Mouse (Mus musculus): Measurements from ENCODE around the gene Zfp775. TPM values are rescaled to one million over a fixed set of nuclear protein-coding genes. Genes with fewer than 3 reads are reported as not detected.

The Zfp775 gene
- polyA plus RNA-seq, 1 experiment from 2014 or later: 6.6 TPM

GRCm38 (mm10) chr6:48568036-48568984 lies 33.6 kb upstream of the Zfp775 start:
- ATAC-seq (ENCODE audit: low FRiP score, low TSS enrichment): peak; percentile 47; the same call in 1 of the 2 replicates
- Histone ChIP-seq H3K9me3 (ENCODE audit: control insufficient read depth, low read length) (no peaks in the 10 kb centered on the region), H3K4me1 (ENCODE audit: control insufficient read depth, insufficient read depth, low read length) (peaks cover 29% of the 10 kb centered on the region; the same call in 1 of the 2 replicates), H3K36me3 (ENCODE audit: control insufficient read depth, insufficient read depth, low read length) (no peaks in the 10 kb centered on the region), H3K27ac (ENCODE audit: low read depth, low read length) (peak overlapping the region; percentile 51; the same call in 1 of the 2 replicates), H3K4me3 (ENCODE audit: low read length) (no peak overlapping the region), H3K9ac (ENCODE audit: low read depth, low read length) (no peak overlapping the region), H3K27me3 (ENCODE audit: control insufficient read depth, insufficient read depth, low read length) (no peaks in the 10 kb centered on the region), H3K4me2 (replicated peaks; ENCODE audit: low read depth, low read length) (no peak overlapping the region)
- 75% methylated on average over 21 of the region's 21 CpGs for WGBS

GRCm38 (mm10) chr6:48569065-48569807 lies 32.6 kb upstream of the Zfp775 start:
- H3K4me2 ChIP-seq (replicated peaks; ENCODE audit: low read depth, low read length): no peak overlapping the region
- H3K4me1 ChIP-seq (ENCODE audit: control insufficient read depth, insufficient read depth, low read length): peaks cover 30% of the 10 kb centered on the region; the same call in 1 of the 2 replicates
- 68% methylated on average over 8 of the region's 8 CpGs for WGBS
- no peak for ATAC-seq (ENCODE audit: low FRiP score, low TSS enrichment)
- no peak overlapping the region for H3K9ac ChIP-seq (ENCODE audit: low read depth, low read length)
- no peaks in the 10 kb centered on the region for H3K36me3 ChIP-seq (ENCODE audit: control insufficient read depth, insufficient read depth, low read length)
- no peak overlapping the region for H3K4me3 ChIP-seq (ENCODE audit: low read length)
- no peaks in the 10 kb centered on the region for H3K9me3 ChIP-seq (ENCODE audit: control insufficient read depth, low read length)
- H3K27me3 ChIP-seq (ENCODE audit: control insufficient read depth, insufficient read depth, low read length): no peaks in the 10 kb centered on the region
- peak overlapping the region; percentile 51; the same call in 1 of the 2 replicates for H3K27ac ChIP-seq (ENCODE audit: low read depth, low read length)

GRCm38 (mm10) chr6:48572014-48572413 lies 29.8 kb upstream of the Zfp775 start:
- Histone ChIP-seq H3K9ac (ENCODE audit: low read depth, low read length) (peak overlapping the region; percentile 28; the same call in 1 of the 2 replicates), H3K4me3 (ENCODE audit: low read length) (peak overlapping the region; percentile 11; the same call in 1 of the 2 replicates)

GRCm38 (mm10) chr6:48572572-48573061 lies 29.2 kb upstream of the Zfp775 start, which contains the start of gene Rarres2:
Gene Rarres2 (minus strand): TSS chr6:48572789.
- WGBS: 13% methylated on average over 6 of the region's 6 CpGs
- H3K27me3 ChIP-seq (ENCODE audit: control insufficient read depth, insufficient read depth, low read length): no peaks in the 10 kb centered on the region
- peak within 1 kb of the TSS; percentile 73; the same call in 1 of the 2 replicates for H3K27ac ChIP-seq (ENCODE audit: low read depth, low read length)
- no peaks in the 10 kb centered on the region for H3K9me3 ChIP-seq (ENCODE audit: control insufficient read depth, low read length)
- H3K36me3 ChIP-seq (ENCODE audit: control insufficient read depth, insufficient read depth, low read length): no peaks in the 10 kb centered on the region
- peak within 1 kb of the TSS; percentile 35 for H3K4me2 ChIP-seq (replicated peaks; ENCODE audit: low read depth, low read length)
- H3K4me1 ChIP-seq (ENCODE audit: control insufficient read depth, insufficient read depth, low read length): peaks cover 26% of the 10 kb centered on the region; the same call in 1 of the 2 replicates
- peak; percentile 69 for ATAC-seq (ENCODE audit: low FRiP score, low TSS enrichment)
- peak within 1 kb of the TSS; percentile 28; the same call in 1 of the 2 replicates for H3K9ac ChIP-seq (ENCODE audit: low read depth, low read length)
- H3K4me3 ChIP-seq (ENCODE audit: low read length): peak within 1 kb of the TSS; percentile 11; the same call in 1 of the 2 replicates

More at GRCm38 (mm10) chr6:48572014-48572413, 29.8 kb upstream of the Zfp775 start:
- Histone ChIP-seq H3K4me2 (replicated peaks; ENCODE audit: low read depth, low read length) (peak overlapping the region; percentile 35), H3K27ac (ENCODE audit: low read depth, low read length) (peak overlapping the region; percentile 73; the same call in 1 of the 2 replicates), H3K36me3 (ENCODE audit: control insufficient read depth, insufficient read depth, low read length) (no peaks in the 10 kb centered on the region), H3K27me3 (ENCODE audit: control insufficient read depth, insufficient read depth, low read length) (no peaks in the 10 kb centered on the region), H3K9me3 (ENCODE audit: control insufficient read depth, low read length) (no peaks in the 10 kb centered on the region), H3K4me1 (ENCODE audit: control insufficient read depth, insufficient read depth, low read length) (peaks cover 24% of the 10 kb centered on the region; the same call in 1 of the 2 replicates)
- no peak for ATAC-seq (ENCODE audit: low FRiP score, low TSS enrichment)
- WGBS: 92% methylated on average over 5 of the region's 5 CpGs

DNA sequence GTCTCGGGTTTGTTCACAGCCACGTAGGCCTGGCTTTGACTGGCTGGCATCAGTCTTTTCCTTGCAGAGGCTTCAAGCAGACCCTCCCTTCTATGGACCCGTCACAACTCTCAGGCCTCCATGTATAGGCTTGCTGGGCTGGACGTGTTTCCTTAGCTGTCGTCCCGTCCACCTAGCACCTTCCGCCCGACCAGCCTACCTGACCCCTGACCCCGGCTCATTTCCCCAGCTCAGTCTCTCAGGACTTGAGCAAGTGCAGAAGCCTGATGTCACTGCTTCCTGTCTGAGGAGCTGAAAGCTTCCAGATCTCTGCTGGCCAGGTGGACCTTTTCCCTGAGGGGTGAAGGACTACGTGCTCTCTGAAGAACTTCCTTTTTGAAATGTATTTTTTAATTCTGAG lies 28.6 kb upstream of the Zfp775 start:
- Histone ChIP-seq H3K4me1 (ENCODE audit: control insufficient read depth, insufficient read depth, low read length) (peaks cover 30% of the 10 kb centered on the region), H3K36me3 (ENCODE audit: control insufficient read depth, insufficient read depth, low read length) (no peaks in the 10 kb centered on the region), H3K27ac (ENCODE audit: low read depth, low read length) (no peak overlapping the region; the same call in 1 of the 2 replicates), H3K4me2 (replicated peaks; ENCODE audit: low read depth, low read length) (no peak overlapping the region), H3K27me3 (ENCODE audit: control insufficient read depth, insufficient read depth, low read length) (no peaks in the 10 kb centered on the region), H3K4me3 (ENCODE audit: low read length) (no peak overlapping the region), H3K9ac (ENCODE audit: low read depth, low read length) (no peak overlapping the region), H3K9me3 (ENCODE audit: control insufficient read depth, low read length) (no peaks in the 10 kb centered on the region)
- WGBS: 26% methylated on average over 10 of the region's 10 CpGs
- ATAC-seq (ENCODE audit: low FRiP score, low TSS enrichment): peak; percentile 15; the same call in 1 of the 2 replicates

DNA sequence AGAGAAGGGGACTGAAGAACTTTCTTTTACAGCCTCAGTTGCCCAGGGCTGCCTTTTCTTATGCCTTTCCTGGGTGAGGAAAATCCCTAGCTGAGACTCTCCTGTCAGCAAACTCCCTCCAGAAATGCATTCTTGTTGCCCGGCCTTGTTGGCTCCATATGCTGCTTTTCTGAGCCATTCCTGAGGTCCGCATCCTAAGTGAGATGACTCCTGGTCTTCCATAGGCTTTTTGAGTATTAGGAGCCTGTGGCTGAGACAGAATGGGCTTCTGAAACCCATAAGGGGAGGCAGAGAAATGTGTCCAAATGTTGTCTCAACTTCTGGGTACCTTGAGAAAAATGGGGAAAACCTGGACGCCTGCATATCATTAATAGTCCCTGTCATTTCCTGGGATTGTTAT lies 27.9 kb upstream of the Zfp775 start:
- Histone ChIP-seq H3K36me3 (ENCODE audit: control insufficient read depth, insufficient read depth, low read length) (no peaks in the 10 kb centered on the region), H3K9me3 (ENCODE audit: control insufficient read depth, low read length) (no peaks in the 10 kb centered on the region), H3K4me3 (ENCODE audit: low read length) (no peak overlapping the region), H3K9ac (ENCODE audit: low read depth, low read length) (no peak overlapping the region), H3K4me2 (replicated peaks; ENCODE audit: low read depth, low read length) (no peak overlapping the region), H3K27me3 (ENCODE audit: control insufficient read depth, insufficient read depth, low read length) (no peaks in the 10 kb centered on the region), H3K4me1 (ENCODE audit: control insufficient read depth, insufficient read depth, low read length) (peaks cover 29% of the 10 kb centered on the region), H3K27ac (ENCODE audit: low read depth, low read length) (no peak overlapping the region)
- 71% methylated on average over 3 of the region's 3 CpGs for WGBS
- ATAC-seq (ENCODE audit: low FRiP score, low TSS enrichment): no peak

- H3K4me1 ChIP-seq (ENCODE audit: control insufficient read depth, insufficient read depth, low read length): peaks cover 18% of the 10 kb centered on the region; the same call in 1 of the 2 replicates
- no peak overlapping the region for H3K4me3 ChIP-seq (ENCODE audit: low read length)
- no peaks in the 10 kb centered on the region for H3K36me3 ChIP-seq (ENCODE audit: control insufficient read depth, insufficient read depth, low read length)
- no peak overlapping the region for H3K9ac ChIP-seq (ENCODE audit: low read depth, low read length)
- no peak overlapping the region for H3K27ac ChIP-seq (ENCODE audit: low read depth, low read length)
- no peaks in the 10 kb centered on the region for H3K9me3 ChIP-seq (ENCODE audit: control insufficient read depth, low read length)
- no peak overlapping the region for H3K4me2 ChIP-seq (replicated peaks; ENCODE audit: low read depth, low read length)
- H3K27me3 ChIP-seq (ENCODE audit: control insufficient read depth, insufficient read depth, low read length): no peaks in the 10 kb centered on the region
- no peak for ATAC-seq (ENCODE audit: low FRiP score, low TSS enrichment)
- WGBS: 24% methylated on average over 5 of the region's 5 CpGs
Observed at GRCm38 (mm10) chr6:48578736-48579135, 23.1 kb upstream of the Zfp775 start.

DNA sequence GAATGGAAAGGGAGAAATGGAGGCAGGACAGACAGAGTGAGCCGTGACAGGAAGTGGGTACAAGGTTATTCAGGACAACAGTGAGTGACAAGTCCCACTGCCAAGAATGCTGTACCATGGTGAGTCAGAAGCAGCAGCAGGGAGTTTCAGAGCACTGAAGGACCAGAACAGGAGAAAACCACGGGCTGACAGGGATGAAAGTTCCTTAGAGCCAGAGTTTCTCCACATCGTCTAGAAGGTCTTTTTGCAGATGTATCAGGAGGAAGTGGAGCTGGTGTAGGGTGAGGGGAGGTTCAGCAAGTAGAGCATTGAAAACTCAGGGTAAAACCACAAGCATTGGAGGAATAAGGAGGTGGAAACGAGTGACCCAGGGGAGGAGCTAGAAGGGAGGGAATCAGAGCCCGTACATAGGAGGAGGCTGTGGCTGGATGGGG lies 22.6 kb upstream of the Zfp775 start:
- Histone ChIP-seq H3K9me3 (ENCODE audit: control insufficient read depth, low read length) (no peaks in the 10 kb centered on the region), H3K4me1 (ENCODE audit: control insufficient read depth, insufficient read depth, low read length) (peaks cover 18% of the 10 kb centered on the region; the same call in 1 of the 2 replicates), H3K4me3 (ENCODE audit: low read length) (no peak overlapping the region), H3K27me3 (ENCODE audit: control insufficient read depth, insufficient read depth, low read length) (no peaks in the 10 kb centered on the region), H3K27ac (ENCODE audit: low read depth, low read length) (peak overlapping the region; percentile 55; the same call in 1 of the 2 replicates), H3K36me3 (ENCODE audit: control insufficient read depth, insufficient read depth, low read length) (no peaks in the 10 kb centered on the region), H3K4me2 (replicated peaks; ENCODE audit: low read depth, low read length) (no peak overlapping the region), H3K9ac (ENCODE audit: low read depth, low read length) (no peak overlapping the region)
- 29% methylated on average over 5 of the region's 5 CpGs for WGBS
- ATAC-seq (ENCODE audit: low FRiP score, low TSS enrichment): no peak
